Mouse (Mus musculus): Measurements from ENCODE around the gene Rps11.

DNA sequence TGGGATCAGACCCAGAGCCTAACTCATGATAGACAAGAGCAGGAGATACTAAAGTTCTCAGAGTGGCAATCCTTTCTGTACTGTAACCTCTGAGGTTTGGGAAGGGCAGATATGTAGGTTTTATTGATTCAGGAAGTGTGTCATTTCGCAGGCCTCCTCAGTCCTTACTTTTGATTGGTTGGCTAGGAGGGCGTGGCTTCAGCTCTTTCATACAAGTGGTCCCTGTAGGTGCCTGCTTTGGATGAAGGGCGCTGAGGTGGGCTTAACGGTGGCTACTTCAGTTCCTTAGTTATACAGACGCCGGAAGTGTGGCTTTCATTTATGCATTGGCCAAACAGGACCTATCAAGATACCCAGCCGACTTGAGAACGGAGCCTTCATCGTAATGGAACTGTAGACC, 31.4 kb upstream of the Rps11 start:
- TF ChIP-seq POLR2A (IDR thresholded peaks at IDR 0.05; ENCODE audit: borderline replicate concordance, low read depth, low read length) (no peak), CTCF (IDR thresholded peaks at IDR 0.05; ENCODE audit: low read depth, low read length) (no peak)

All from bone marrow macrophage, adult 2 months (primary cell).